Mouse (Mus musculus): ENCODE results near the gene Ears2.
A peak's percentile ranks its signal among the peaks of the same experiment; 100 is the strongest.
"Not testable (repeated sequence)": the region's sequence is repeated elsewhere in the genome, so short reads cannot be mapped to it uniquely, and the experiment has no call there.

The Ears2 gene

DNA sequence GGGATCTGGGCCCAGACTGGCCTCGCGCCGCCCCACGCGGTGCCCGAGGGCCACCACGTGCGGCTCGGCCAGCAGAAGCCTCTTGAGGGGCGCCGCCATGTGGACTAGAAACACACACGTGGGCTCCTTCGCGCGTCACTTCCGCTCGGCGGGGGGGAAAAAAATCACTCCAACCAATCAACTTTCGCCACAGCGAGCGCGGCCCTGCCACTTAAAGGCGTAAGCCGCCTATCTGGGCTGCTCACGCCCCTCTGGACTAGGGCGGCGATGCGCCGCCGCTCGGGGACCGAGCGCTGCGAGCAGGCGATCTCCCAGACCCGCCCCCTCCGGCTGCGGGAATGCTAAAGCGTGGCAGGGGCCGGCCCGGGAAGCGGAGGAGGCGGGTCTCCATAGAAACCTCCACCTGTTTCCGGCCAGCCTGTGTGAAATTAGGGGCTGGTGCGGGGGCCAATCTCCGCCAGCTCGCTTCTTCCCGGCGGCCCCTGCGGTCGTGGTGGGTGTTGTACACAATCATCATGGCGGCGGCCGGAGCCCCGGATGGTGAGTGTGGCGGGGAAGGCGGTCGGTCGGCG is at the start of gene Ears2, which contains the start of gene Ubfd1:
Gene Ears2, minus strand, starts transcription at position 319 of the 572 bp plus-strand sequence.
Gene Ubfd1, plus strand, starts transcription at position 231 of the 572 bp plus-strand sequence.
- no peak for DNase-seq (ENCODE audit: extremely low read depth, low read depth, low spot score)

DNA sequence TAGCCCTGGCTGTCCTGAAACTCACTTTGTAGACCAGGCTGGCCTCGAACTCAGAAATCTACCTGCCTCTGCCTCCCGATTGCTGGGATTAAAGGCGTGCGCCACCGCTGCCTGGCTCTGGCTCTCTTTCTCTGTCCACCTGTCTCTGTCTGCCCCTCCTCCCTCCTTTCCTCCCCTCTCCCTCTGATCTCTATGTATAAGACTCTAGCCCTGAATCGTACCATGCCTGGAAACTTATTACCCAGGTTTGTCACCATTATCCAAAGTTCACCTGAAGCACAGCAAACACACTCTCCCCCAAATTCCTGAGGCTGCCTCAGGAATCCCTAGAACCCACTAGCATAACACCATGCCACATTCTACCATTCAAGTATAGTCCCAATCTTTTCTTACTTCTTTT is 41.1 kb upstream of the Ears2 start:
- DNase-seq (ENCODE audit: extremely low read depth, low read depth, low spot score) = no peak

DNA sequence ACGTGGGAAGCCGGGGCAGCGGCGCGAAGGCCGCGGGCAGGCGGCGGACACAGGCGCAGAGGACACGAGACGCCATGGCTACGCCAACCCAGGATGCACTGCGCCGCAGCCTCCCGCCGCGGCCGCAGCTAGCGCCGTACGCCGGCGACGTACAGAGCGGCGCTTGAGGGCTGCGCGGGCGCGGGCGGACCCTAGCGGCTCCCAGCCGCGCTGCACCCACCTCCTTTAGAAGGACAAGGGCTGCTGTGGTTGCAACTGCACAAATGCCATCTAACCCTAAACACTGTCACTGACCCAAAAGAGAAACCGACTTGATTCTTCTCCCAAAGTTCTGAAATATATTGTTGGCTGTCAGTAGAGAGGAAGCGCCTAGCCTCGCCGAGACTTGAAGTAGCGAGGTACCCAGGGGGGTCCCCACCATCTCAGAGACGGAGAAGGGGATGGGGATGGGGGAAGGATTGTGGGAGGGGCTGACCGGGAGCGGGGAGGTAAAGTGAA is 34.7 kb upstream of the Ears2 start, which contains the start of gene Ndufab1:
Gene Ndufab1, minus strand, starts transcription at position 140 of the 498 bp plus-strand sequence.
- no peak for DNase-seq (ENCODE audit: extremely low read depth, low read depth, low spot score)

DNA sequence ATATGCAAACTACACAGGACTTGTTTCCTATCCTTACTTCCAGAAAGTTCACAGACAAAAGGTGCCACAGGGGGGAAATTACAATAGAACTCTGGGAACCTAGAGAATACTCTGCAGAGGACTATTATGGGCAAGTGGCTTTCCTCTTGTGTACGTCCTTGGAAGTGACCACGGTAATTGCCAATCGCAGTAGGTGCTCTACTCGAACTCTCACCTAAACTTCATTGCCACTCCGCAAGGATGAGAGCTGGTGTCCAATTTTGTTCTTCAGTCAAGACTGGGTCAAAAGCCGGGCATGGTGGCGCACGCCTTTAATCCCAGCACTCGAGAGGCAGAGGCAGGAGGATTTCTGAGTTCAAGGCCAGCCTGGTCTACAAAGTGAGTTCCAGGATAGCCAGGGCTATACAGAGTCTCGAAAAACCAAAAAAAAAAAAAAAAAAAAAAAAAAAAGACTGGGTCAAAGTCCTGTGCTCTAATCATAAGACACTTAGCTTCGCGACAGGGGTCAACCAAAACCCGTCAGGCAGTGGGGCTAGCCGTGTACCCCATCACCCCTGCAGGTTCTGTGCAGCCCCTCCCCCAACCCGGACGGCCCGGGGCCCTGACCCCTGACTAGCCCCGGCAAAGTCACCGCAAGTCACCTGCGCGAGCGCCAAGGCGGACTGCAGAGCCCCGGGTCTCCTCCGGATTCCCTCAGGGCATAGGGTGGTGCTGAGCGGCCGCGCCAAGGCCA is 34.1 kb upstream of the Ears2 start:
- DNase-seq (ENCODE audit: extremely low read depth, low read depth, low spot score) = not testable (repeated sequence)

DNA sequence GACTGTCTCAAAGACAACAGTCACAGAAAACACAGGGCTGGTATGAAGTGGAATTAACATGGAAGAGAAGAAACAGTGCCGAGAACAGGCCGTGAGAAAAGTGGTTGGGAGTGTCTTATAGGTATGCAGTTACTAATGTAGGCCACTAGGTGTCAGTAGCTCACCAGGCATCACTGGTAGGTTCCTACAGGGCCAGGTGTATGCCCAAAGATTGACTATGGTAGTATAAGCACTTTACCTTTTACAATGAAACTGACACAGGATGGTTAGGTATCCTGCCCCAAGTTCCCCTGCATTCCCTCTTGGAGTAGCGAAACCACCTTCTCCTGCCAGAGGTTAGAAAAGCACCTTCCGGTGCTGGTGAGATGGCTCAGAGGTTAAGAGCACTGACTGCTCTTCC is 32.2 kb upstream of the Ears2 start:
- no peak for DNase-seq (ENCODE audit: extremely low read depth, low read depth, low spot score)

DNA sequence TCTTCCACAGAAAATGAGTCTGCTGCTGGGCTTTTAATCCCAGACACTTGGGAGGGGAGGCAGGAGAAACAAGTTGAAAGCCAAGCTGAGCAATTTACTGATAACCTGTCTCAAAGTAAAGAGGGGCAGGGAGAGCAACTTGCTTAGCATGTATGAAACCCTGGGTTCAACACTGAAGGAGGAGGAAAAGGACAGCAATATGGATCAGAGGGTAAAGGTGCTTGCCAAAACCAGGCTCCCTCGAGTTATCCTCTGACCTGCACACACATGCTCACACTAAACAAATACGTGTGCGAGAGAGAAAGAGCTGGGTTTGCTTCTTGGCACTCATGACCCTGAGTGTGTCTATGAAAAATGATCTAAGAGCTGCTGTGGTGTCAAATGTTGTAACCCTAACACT is 30.9 kb upstream of the Ears2 start:
- no peak for DNase-seq (ENCODE audit: extremely low read depth, low read depth, low spot score)

DNA sequence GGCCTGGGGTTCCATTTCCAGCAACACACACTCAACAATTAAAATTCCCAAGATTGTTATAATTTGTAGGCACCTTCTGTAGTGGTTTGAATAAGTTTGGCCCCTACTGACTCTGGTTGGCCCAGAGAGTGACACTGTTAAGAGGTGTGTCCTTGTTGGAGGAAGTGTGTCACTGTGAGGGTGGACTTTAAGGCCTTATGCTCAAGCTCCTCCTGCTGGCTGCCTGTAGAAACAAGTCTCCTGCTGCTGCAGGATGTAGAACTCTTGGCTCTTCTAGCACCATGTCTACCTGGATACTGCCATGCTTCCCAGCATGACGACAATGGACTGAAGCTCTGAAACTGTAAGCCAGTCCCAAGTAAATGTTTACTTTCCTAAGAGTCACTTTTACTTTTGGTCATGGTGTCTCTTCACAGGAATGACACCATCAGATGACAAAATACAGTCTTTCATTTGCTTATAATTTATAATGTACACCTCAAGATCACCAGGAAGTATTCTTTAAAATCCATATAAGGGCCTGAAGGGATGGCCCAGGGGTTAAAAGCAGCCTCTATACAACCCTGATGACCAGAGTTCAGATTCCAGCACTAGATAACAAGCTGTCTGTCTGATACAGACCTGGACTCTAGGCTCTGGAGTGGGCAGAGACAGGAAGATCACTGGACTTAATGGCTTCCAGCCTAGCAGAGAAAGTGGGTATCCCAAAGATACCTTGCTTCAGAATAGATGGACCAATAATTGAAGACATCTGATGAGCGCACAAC is 27.7 kb upstream of the Ears2 start:
- DNase-seq (ENCODE audit: extremely low read depth, low read depth, low spot score) = no peak

DNA sequence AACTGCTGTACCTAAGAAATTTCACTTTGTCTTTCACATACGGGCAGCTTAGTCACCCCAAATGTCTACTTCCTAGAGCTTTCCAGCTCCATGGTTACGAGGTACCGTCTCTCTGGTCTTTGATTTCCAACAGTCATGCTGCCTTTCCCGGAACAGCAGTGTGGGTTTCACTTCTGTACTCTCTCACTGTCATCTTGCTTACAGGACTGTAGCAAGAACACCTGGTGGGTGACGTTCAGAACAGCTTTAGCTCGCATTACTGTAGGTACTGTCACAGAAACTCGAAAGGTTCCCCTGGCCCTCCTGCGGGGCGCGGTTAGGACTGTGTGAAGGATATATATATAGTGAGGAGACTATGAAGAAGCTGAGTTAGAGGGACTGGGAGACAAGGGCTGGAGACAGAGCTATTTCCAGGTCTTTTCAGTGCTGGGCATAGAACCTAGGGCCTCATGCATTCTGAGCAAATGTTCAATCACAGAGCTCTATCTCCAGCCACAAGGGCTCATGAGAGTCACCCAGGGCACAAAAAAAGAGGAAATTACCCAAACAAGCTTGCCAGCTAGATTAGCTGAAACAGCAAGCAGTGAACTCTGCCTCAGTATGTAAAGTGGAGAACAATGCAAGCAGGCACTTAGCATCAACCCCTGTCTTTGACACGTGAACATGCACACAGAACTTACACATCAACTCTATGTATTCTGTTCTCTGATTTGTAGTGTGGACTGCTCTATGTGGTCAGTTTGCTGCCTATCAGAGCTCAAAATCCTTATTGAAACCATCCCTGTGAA is 20.3 kb upstream of the Ears2 start:
- no peak for DNase-seq (ENCODE audit: extremely low read depth, low read depth, low spot score)

DNA sequence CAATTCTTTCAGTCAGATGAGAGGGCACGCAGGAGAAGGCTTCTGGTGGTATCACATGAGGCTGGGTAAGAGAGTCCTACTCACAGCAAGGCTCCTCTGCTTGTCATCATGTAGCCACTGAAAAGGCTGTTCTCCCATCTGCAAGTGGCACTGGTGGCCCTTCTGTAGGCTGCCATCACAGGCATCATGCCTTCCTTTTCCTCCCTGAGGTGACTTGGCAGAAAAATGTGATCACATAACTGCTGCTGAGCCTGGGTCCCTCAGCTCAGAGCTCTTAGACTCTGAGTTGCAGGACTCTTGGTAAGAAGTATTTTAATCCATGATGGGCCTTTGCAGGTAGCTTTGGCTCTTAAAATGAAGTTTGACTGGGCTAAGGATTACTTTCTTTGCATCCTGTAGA is 14.0 kb upstream of the Ears2 start:
- DNase-seq (ENCODE audit: extremely low read depth, low read depth, low spot score) = no peak

DNA sequence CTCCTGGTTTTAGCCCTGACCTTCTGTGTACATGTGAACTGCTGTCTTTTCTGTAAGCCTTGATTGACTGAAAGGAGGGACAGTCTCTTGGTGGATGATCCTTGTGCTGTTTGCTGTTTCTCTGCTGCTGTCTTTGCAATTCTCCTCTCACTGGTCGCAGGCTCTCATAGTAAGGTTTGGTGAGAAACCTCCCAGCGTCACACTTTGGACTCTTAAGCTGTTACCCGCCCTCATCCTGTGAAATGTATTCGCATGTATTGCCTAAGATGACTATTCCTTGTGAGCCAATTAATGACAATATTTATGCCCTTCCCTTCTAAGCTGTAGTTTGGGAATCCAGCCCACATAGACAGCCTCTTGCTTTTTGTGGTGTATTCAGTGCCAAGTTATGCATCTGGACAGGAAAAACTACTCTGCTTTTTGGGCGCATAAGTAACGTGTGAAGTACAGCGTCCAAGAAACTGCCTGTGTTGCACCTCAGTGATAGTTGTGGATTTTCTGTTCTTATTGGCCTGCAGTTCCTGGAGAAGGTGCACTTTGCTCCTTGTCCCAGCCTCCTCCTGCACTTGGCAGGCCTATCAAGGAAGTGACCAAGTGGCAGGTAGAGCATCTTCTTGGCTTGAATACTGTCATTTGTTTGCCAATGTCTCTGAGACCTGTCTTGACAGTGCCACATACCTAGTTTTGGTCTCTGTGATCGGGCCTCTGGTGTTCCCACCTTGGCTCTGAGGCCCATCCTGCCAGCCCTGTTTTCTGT is 12.9 kb upstream of the Ears2 start:
- DNase-seq (ENCODE audit: extremely low read depth, low read depth, low spot score) = peak; percentile 96

DNA sequence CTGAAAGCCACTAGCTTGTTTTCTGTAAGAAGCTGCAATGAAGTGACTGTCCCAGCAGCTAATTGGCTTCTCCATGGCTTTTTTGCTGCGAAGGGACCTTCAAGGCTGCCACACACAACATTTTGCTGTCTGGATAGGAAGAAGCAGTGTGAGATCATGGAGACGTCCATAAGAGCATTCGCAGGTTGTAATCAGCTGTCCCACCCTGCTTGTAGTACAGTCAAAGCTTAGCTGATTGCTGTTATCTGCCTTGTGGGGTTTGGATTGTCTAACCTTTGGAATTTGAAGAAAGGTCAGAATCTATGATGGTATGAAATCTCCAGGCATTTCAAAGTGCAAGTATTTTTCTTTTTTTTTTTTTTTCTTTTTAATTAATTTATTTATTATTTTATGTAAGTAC is 7.3 kb upstream of the Ears2 start:
- no peak for DNase-seq (ENCODE audit: extremely low read depth, low read depth, low spot score)

DNA sequence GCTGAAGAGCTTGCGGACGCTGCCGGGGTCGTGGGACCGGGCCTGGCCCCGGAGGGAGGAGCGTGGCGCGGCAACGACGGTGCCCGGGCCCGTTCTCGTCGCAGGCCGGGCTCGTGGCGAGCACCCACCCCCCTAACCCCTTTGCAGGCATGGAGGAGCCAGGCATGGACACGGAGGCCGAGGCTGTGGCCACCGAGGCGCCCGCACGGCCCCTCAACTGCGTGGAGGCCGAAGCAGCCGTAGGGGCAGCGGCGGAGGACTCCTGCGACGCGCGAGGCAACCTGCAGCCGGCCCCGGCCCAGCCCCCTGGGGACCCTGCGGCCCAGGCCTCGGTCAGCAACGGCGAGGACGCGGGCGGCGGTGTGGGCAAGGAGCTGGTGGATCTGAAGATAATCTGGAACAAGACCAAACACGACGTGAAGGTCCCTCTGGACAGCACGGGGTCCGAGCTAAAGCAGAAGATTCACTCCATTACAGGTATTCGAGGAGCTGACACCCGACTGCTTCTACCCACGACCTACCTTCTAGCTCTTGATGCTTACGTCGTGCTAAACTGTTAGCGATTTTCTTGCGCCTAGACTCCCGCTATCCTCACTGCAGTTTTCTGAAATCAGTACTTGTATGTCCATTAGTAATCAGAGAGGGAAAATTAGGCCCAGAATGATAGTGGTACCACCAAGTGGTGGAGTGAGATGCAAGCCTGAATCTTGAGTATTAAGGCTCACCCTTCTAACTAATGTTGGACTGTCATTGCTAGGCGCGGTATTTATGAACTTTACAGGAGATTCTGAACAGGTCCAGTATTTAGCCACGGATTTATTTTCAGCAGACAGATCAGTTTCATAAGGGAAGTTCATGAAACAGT is 686 bp upstream of the Ears2 start:
- no peak for DNase-seq (ENCODE audit: extremely low read depth, low read depth, low spot score)

DNA sequence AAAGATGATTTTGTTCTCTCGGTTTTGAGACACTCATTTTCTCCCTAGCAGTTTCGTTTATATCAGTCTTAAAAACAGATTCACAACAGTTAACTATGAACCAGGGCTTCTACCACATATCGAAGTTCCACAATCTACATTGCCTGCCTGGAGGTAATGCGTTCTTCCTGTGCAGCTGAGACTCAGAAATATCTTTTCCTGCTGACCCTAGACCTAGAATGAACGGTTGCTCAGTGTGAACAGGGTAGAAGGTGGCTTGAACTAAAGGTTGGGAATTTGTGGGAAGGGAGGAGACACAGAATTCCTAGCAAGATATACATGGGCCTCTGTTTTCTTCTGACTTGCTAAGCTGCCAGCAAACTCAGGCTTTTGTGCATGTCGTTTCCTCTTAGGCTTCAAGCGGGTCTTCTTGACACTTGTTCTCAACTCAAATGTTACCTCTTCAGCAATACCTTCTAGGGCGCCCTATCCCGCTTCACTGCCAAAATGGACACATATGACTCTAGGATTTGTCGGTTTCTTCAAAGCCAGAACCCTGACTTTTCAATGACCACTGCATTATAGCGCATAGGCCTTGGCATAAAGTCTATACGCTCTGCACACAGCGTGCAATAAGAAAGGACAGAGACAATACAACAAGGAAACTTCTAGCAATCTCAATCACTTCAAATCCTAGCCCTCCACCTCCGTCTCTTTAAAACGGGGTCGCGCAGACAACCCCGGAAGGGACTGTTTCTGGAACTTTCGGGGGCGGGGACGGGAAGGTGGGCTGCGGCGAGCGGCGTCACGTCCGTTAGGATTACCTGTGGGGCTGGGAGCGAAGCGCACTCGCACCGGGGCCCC is 740 bp downstream of the Ears2 start:
- no peak for DNase-seq (ENCODE audit: extremely low read depth, low read depth, low spot score)

DNA sequence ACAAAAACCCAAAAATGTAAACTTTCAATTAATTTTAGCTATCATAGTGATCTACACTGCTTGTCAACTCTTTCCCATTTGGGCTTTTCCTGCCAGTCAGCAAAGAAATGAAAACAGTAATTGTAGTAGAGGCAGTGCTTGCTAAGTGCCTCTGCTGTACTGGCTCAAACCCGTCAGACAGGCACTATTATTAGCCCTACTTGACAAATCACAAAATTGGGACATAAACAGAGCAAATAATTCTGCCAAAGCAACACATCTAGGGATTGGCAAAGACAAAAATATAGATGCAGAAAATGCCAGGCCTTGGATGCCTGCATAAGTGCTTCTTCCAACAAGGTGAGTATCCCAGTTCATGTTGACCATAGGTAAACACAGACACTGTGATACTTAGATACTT is 1.4 kb downstream of the Ears2 start:
- DNase-seq (ENCODE audit: extremely low read depth, low read depth, low spot score) = no peak

DNA sequence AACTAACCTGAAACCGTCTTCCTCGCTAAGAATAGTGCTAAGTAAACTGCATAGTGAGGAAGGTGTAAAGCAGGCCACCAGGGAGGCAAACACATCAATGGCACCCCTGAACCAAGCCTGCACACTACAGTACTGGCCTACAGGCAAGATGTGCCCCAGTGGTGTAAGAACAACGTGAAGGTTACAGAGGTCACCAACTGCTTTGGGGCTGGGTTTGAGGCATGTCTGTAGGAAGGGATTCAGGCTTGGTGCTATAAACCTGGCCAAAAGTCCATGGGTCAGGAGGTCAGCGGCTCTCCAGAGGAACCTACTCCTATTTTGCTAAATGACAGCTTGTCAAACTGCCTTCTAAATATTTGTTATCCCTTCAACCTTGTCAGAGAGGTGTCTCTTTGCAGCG is 10.4 kb downstream of the Ears2 start:
- no peak for DNase-seq (ENCODE audit: extremely low read depth, low read depth, low spot score)

DNA sequence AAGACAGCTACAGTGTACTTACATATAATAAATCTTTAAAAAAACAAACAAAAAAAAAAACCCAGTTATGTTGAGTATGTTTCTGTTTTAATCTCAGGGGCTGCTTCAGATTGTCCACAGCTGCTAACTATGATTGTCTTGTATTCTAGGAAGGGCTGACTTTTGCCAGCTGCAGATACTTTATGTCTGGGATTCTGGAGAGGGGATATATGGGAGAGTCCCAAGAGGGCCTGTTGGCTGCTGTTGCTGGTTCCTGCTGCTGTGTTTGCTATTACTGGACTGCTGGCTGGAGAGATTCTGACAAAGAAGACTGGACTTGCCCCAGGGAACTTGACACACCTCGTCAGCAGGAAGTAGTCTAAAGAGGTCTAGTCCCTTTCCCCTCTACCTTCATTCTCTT is 16.2 kb downstream of the Ears2 start:
- no peak for DNase-seq (ENCODE audit: extremely low read depth, low read depth, low spot score)

DNA sequence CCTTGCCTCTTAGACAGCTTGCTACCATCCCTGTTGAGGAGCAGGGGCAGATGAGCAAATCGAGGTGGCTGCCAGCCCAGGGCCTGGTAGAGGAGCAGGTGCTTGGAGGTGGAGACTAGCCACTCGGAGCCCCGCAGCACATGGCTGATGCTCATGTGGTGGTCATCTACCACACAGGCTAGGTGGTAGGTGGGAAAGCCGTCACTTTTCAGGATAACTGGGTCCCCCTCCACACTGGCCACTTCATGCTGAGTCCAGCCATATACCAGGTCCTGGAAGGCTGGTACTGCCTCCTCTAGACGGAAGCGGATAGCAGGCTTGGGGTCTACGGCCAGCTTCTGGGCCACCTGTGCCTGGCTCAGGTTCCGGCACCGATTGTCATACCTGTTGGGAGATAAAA is 18.9 kb downstream of the Ears2 start:
- no peak for DNase-seq (ENCODE audit: extremely low read depth, low read depth, low spot score)

DNA sequence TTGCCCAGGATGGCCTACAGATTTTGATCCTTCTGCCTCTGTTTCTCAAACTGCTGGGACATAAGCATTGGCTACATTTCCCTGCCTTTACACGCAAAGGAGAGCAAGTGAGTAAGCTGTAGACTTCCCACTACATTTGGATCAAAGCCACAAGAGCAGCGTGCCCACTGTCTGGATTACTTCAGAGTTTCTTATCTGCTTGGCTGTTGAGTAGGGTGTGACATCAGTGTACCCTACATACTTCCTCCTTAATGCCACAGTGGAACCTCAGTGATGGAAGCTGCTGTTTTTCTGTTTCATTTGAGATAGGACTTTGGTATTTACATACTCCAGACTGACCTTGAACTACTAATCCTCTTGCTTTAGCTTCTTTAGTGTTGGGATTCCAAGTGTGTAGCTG is 20.2 kb downstream of the Ears2 start:
- no peak for DNase-seq (ENCODE audit: extremely low read depth, low read depth, low spot score)

Data from fat pad, adult 2 months (tissue).